Mouse (Mus musculus): ENCODE measurements around the gene Wnt5b. TPM values are rescaled to one million over a fixed set of nuclear protein-coding genes. Genes with fewer than 3 reads are reported as not detected.

Gene Wnt5b
- total and polyA plus RNA-seq, 2 experiments from 2014 or later: 4.3 to 5.3 TPM

GRCm38 (mm10) chr6:119451981-119452499 is 92.1 kb downstream of the Wnt5b start:
- Histone ChIP-seq H3K9ac (replicated peaks; ENCODE audit: low read depth, low read length) (peak overlapping the region; percentile 37; the same call in 1 of the 2 replicates), H3K9me3 (replicated peaks; ENCODE audit: control insufficient read depth, low read length) (no peaks in the 10 kb centered on the region), H3K27me3 (ENCODE audit: control insufficient read depth, insufficient read depth, low read length) (no peaks in the 10 kb centered on the region), H3K4me1 (ENCODE audit: control insufficient read depth, insufficient read depth) (0 out of 2 replicates have a peak, but pooled peaks cover 8% of the 10 kb centered on the region), H3K27ac (ENCODE audit: low read depth) (peak overlapping the region; percentile 63), H3K36me3 (replicated peaks; ENCODE audit: control insufficient read depth, insufficient read depth, low read length) (no peaks in the 10 kb centered on the region), H3K4me3 (ENCODE audit: low read depth, low read length) (peak overlapping the region; percentile 47), H3K4me2 (ENCODE audit: low read depth, low read length) (peak overlapping the region; percentile 81)
- ATAC-seq (ENCODE audit: insufficient read depth, low read depth) (peak; percentile 73), DNase-seq (ENCODE audit: low spot score) (peak; percentile 76)
- WGBS: 4% methylated on average over 15 of the region's 15 CpGs
- TF ChIP-seq EP300 (IDR thresholded peaks at IDR 0.05; ENCODE audit: low read depth): no peak
- no peak for TF ChIP-seq CTCF (IDR thresholded peaks at IDR 0.05; ENCODE audit: low read depth)

GRCm38 (mm10) chr6:119450965-119451943 is 92.9 kb downstream of the Wnt5b start:
- TF ChIP-seq EP300 (IDR thresholded peaks at IDR 0.05; ENCODE audit: low read depth): no peak
- TF ChIP-seq CTCF (IDR thresholded peaks at IDR 0.05; ENCODE audit: low read depth): no peak
- 49% methylated on average over 14 of the region's 14 CpGs for WGBS
- no peak for DNase-seq (ENCODE audit: low spot score)
- ATAC-seq (ENCODE audit: insufficient read depth, low read depth): no peak
- H3K4me2 ChIP-seq (ENCODE audit: low read depth, low read length): peak overlapping the region; percentile 81
- no peaks in the 10 kb centered on the region for H3K36me3 ChIP-seq (replicated peaks; ENCODE audit: control insufficient read depth, insufficient read depth, low read length)
- H3K9ac ChIP-seq (replicated peaks; ENCODE audit: low read depth, low read length): no peak overlapping the region
- no peaks in the 10 kb centered on the region for H3K9me3 ChIP-seq (replicated peaks; ENCODE audit: control insufficient read depth, low read length)
- H3K4me3 ChIP-seq (ENCODE audit: low read depth, low read length): peak overlapping the region; percentile 47
- H3K27me3 ChIP-seq (ENCODE audit: control insufficient read depth, insufficient read depth, low read length): no peaks in the 10 kb centered on the region
- 0 out of 2 replicates have a peak, but pooled peaks cover 8% of the 10 kb centered on the region for H3K4me1 ChIP-seq (ENCODE audit: control insufficient read depth, insufficient read depth)
- peak overlapping the region; percentile 63; the same call in 1 of the 2 replicates for H3K27ac ChIP-seq (ENCODE audit: low read depth)

- Histone ChIP-seq H3K9me3 (replicated peaks; ENCODE audit: control insufficient read depth, low read length) (no peaks in the 10 kb centered on the region), H3K27ac (ENCODE audit: low read depth) (no peak overlapping the region), H3K27me3 (ENCODE audit: control insufficient read depth, insufficient read depth, low read length) (no peaks in the 10 kb centered on the region), H3K4me2 (ENCODE audit: low read depth, low read length) (peak overlapping the region; percentile 61), H3K4me1 (ENCODE audit: control insufficient read depth, insufficient read depth) (0 out of 2 replicates have a peak, but pooled peaks cover 8% of the 10 kb centered on the region), H3K4me3 (ENCODE audit: low read depth, low read length) (peak overlapping the region; percentile 38), H3K9ac (replicated peaks; ENCODE audit: low read depth, low read length) (peak overlapping the region; percentile 22; the same call in 1 of the 2 replicates), H3K36me3 (replicated peaks; ENCODE audit: control insufficient read depth, insufficient read depth, low read length) (no peaks in the 10 kb centered on the region)
- DNase-seq (ENCODE audit: low spot score) (peak; percentile 78), ATAC-seq (ENCODE audit: insufficient read depth, low read depth) (peak; percentile 63)
- TF ChIP-seq CTCF (IDR thresholded peaks at IDR 0.05; ENCODE audit: low read depth) (peak; percentile 59), EP300 (IDR thresholded peaks at IDR 0.05; ENCODE audit: low read depth) (no peak)
- 4% methylated on average over 20 of the region's 23 CpGs for WGBS
Measured at GRCm38 (mm10) chr6:119449060-119449499, 95.1 kb downstream of the Wnt5b start.

GRCm38 (mm10) chr6:119448321-119449059 is 95.7 kb downstream of the Wnt5b start:
- WGBS: 17% methylated on average over 18 of the region's 18 CpGs
- ATAC-seq (ENCODE audit: insufficient read depth, low read depth): no peak

More at GRCm38 (mm10) chr6:119448321-119449059, 95.7 kb downstream of the Wnt5b start:
- Histone ChIP-seq H3K4me3 (ENCODE audit: low read depth, low read length) (peak overlapping the region; percentile 38), H3K4me1 (ENCODE audit: control insufficient read depth, insufficient read depth) (0 out of 2 replicates have a peak, but pooled peaks cover 8% of the 10 kb centered on the region), H3K9ac (replicated peaks; ENCODE audit: low read depth, low read length) (peak overlapping the region; percentile 22; the same call in 1 of the 2 replicates), H3K36me3 (replicated peaks; ENCODE audit: control insufficient read depth, insufficient read depth, low read length) (no peaks in the 10 kb centered on the region), H3K4me2 (ENCODE audit: low read depth, low read length) (peak overlapping the region; percentile 61), H3K27me3 (ENCODE audit: control insufficient read depth, insufficient read depth, low read length) (no peaks in the 10 kb centered on the region), H3K9me3 (replicated peaks; ENCODE audit: control insufficient read depth, low read length) (no peaks in the 10 kb centered on the region), H3K27ac (ENCODE audit: low read depth) (no peak overlapping the region)
- DNase-seq (ENCODE audit: low spot score): peak; percentile 36
- TF ChIP-seq CTCF (IDR thresholded peaks at IDR 0.05; ENCODE audit: low read depth) (no peak), EP300 (IDR thresholded peaks at IDR 0.05; ENCODE audit: low read depth) (no peak)
